Mouse (Mus musculus): ENCODE results near the gene Terf2.
"Not testable (repeated sequence)": the region's sequence is repeated elsewhere in the genome, so short reads cannot be mapped to it uniquely, and the experiment has no call there.

Gene Terf2

GRCm38 (mm10) chr8:107062613-107063012 lies 33.7 kb downstream of the Terf2 start:
- no peak for DNase-seq (ENCODE audit: low spot score in 2 of 2)

GRCm38 (mm10) chr8:107056973-107057369 lies 39.4 kb downstream of the Terf2 start:
- DNase-seq (ENCODE audit: low spot score in 2 of 2), result no peak

GRCm38 (mm10) chr8:107056076-107056972 lies 40.0 kb downstream of the Terf2 start, which contains the start of the genes Cog8 and Nip7:
TSS of gene Cog8 (minus strand) at chr8:107056689.
TSS of gene Nip7 (plus strand) at chr8:107056877.
- DNase-seq (ENCODE audit: low spot score in 2 of 2), result peak; percentile 97 to 98

DNA sequence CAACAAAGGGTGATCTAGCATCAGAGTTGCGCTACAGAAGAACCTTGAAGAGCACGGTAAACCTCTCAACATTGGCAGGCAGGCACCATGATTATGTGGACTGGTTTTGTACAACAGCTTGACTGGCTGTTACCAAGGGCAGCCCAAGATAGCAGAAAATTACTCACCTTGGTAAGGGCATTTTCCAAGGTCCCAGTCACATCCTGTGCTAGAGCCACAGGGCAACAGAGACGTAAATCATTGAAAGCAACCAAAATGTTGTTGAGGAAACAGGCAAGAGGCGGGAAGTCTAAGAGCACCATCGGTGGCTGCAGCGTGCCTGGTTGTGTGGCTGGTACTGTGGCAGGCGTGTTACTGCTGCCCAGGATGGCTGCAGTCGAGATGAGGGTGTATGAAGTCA lies 44.3 kb downstream of the Terf2 start:
- no peak for DNase-seq (ENCODE audit: low spot score in 2 of 2)

- DNase-seq (ENCODE audit: low spot score in 2 of 2), result no peak
These were observed 46.9 kb downstream of the Terf2 start for GRCm38 (mm10) chr8:107049480-107049879.

DNA sequence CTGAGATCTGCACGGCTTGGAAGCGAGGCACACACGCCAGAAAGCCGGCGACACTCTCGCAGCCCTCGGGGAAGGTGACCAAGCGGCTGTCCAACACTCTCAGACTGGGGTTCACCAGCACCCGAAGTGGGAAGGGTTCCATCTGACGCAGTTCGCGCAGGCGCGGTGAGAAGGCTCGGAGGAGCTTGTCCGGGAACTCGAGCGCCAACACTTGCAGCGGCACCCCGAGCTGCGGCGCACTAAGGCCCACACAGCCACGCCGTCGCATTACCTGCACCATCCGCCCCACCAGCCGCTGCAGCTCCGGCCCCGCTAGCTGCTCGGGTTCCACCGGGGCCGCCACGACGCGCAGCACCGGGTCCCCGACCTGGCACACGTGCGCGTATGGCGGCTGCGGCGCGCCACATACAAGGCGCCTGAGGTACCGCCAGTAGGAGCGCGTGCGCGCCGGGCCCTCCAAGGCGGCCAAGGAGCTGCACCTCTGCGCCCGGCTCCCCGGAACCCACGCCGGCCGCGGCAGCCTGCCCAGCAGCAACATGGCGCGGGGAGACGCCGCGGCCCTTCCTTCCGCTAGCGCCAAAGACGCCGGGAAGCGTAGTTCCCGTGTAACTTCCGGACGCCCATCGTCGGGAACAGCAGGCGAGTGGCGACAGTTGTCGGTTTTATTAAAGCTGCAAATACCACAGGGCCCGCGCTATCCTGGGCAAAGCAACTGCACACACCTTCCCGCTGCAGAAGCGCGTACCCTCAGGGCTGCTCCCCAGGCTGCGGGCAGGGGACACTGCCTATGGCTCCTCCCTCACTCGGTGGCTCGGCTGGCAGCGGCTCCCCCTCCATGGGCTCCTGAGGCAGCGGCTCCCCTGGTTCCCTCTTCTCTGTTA lies 48.0 kb downstream of the Terf2 start, which contains the start of gene Pdf:
Pdf (minus strand) TSS at position 554 of the 881 bp plus-strand sequence.
- DNase-seq (ENCODE audit: low spot score in 2 of 2), result peak; percentile 88 to 89

DNA sequence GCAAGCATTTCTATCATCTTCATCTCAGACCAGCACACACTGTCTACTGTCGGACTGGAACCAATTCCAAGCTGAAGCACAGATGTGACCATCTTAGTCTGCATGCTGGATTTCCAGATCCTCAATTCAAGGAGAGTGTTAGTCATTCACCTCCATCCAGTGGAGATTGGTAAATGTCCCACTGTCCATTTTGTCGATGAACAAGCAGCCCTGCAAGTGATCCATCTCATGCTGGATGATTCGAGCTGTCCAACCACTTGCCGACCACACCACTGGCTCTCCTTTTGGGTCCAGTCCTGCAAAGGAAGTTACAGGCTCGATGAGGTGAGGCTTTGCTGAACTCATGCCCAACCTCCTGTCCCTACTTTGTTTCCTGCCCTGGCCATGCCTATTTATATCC lies 49.4 kb downstream of the Terf2 start:
- no peak for DNase-seq (ENCODE audit: low spot score in 2 of 2)

GRCm38 (mm10) chr8:107045478-107045877 lies 50.9 kb downstream of the Terf2 start:
- DNase-seq (ENCODE audit: low spot score in 2 of 2), result no peak

GRCm38 (mm10) chr8:107040632-107041031 lies 55.7 kb downstream of the Terf2 start:
- no peak for DNase-seq (ENCODE audit: low spot score in 2 of 2)

GRCm38 (mm10) chr8:107036626-107037025 lies 59.7 kb downstream of the Terf2 start:
- no peak for DNase-seq (ENCODE audit: low spot score in 2 of 2)

DNA sequence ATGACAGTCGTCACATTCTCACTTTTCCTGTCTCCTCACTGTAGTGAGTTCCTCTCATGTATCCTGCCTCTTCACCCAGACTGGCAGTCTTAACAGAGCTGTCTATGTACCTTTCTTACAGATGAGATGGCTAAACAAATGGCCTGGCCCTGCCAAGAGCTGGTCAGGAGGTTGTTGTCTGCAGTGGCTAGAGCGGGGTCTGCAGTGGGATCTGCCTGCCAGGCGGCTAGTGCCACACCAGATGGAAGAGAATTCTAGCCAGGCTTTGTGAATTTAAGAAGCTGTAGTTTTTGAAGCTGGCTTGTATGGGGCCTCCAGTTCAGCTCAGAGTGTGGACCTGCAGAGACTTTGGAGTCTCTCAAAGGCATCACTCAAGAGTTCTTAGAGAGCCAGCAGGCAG lies 60.7 kb downstream of the Terf2 start:
- no peak for DNase-seq (ENCODE audit: low spot score in 2 of 2)

- not testable (repeated sequence) for DNase-seq (ENCODE audit: low spot score in 2 of 2)
These were observed 62.7 kb downstream of the Terf2 start for GRCm38 (mm10) chr8:107033609-107034008.

- no peak for DNase-seq (ENCODE audit: low spot score in 2 of 2)
These were observed 64.7 kb downstream of the Terf2 start for GRCm38 (mm10) chr8:107031577-107032090.

GRCm38 (mm10) chr8:107030650-107031576 lies 65.4 kb downstream of the Terf2 start, which contains the start of gene Vps4a:
TSS of gene Vps4a (plus strand) at chr8:107031222.
- peak; percentile 95 to 96 for DNase-seq (ENCODE audit: low spot score in 2 of 2)

DNA sequence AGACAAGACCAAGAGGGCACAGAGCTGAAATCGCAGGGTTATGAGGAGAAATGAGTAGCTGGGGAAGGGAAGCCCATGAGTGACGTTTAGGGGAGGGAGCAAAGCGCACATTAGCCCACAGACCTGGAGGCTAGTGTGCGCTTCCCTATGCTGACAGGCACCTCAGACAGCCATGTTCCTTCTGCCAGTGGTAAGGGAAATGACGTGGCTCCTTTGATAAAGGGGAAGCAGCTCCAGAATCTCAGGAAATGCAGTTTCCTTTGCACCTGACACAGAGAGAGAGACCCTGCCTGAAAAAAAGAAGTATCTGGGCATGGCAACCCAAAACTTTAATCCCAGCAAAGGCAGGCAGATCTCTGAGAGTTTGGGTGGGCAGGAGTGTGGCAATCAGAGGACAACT lies 66.3 kb downstream of the Terf2 start:
- no peak for DNase-seq (ENCODE audit: low spot score in 2 of 2)

DNA sequence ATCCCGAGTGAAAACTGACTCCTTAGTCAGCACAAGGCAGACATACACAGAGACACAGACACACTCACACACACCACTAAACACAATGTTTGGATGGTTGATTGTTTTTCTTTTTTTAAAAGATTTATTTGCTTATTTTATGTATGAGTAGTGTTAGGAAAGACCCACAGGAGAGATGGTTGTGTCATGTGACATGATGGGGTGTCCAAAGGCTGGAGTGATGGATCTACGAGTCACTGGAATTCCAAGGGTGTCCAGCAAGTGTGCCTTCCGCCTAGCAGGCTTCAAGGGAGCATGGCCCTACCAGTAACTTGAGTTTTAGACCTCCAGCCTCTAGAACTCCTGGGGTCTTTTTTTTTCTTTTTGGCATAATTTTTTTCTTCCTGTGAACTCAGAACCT lies 67.0 kb downstream of the Terf2 start:
- DNase-seq (ENCODE audit: low spot score in 2 of 2), result no peak

DNA sequence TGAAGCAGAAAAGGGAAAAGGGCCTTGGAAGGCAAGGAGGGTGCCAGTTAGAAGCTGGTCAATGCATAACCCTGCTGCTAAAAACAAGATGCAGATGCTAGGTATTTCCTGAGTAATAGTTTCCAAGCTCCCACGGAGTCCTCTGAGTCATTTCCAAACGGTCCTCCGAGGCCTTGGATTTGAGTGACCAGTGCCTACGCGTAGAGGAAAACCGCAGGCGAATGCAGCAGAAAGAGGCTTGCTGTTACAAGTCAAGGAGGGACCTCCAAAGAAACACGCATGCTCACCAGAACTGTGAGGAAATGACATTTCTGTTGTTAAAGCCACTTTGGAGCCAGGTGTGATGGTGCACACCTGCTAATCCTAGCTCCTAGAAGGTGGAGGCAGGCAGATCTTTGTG lies 72.9 kb downstream of the Terf2 start:
- no peak for DNase-seq (ENCODE audit: low spot score in 2 of 2)
